Mouse (Mus musculus) myocyte (in vitro differentiated cells): Measurements from ENCODE around the gene Fah. TPM values are rescaled to one million over a fixed set of nuclear protein-coding genes. Genes with fewer than 3 reads are reported as not detected.

Experiments used
- H3K27me3 ChIP-seq: one replicate; pipeline ENCODE4 v1.6.1; 2011; ENCODE audit not compliant: control insufficient read depth, insufficient read depth, insufficient read length
- H3K36me3 ChIP-seq: one replicate; pipeline ENCODE4 v1.6.1; 2011; ENCODE audit not compliant: control insufficient read depth, insufficient read depth
- H3K4me2 ChIP-seq: one replicate; pipeline ENCODE4 v1.6.1; 2011; ENCODE audit warnings: low read depth, control low read depth
- H3K4me3 ChIP-seq: one replicate; pipeline ENCODE4 v1.5.1; 2011; ENCODE audit warnings: mild to moderate bottlenecking, control low read depth, moderate library complexity
- H3K79me2 ChIP-seq: one replicate; pipeline ENCODE4 v1.6.1; 2011; ENCODE audit not compliant: control insufficient read depth, insufficient read depth
- H3ac ChIP-seq: one replicate; pipeline ENCODE4 v1.6.1; 2011; ENCODE audit not compliant: control insufficient read depth, insufficient read length
- CEBPB ChIP-seq: IDR thresholded peaks from 2 replicates; pipeline ENCODE4 v1.6.1; 2011; ENCODE audit warnings: mild to moderate bottlenecking, moderate library complexity; ENCODE audit not compliant: poor library complexity, insufficient read depth, severe bottlenecking
- E2F4 ChIP-seq: IDR thresholded peaks from one replicate; pipeline ENCODE4 v1.6.1; 2011; ENCODE audit warnings: mild to moderate bottlenecking, control low read depth, moderate library complexity; ENCODE audit not compliant: insufficient read depth
- MAX ChIP-seq: IDR thresholded peaks from one replicate; pipeline ENCODE4 v1.6.1; 2011; ENCODE audit warnings: low read depth, mild to moderate bottlenecking, control low read depth
- MYOD1 ChIP-seq, 3 experiments: IDR thresholded peaks; one replicate each; pipeline ENCODE4 v1.6.1; 2011; ENCODE audit warnings: control low read depth in 2 of 3, low read depth in 2 of 3, mild to moderate bottlenecking in 2 of 3, moderate library complexity in 1 of 3; ENCODE audit not compliant: insufficient read length in 2 of 3, control insufficient read depth in 1 of 3
- MYOG ChIP-seq, 3 experiments: IDR thresholded peaks; one replicate each; pipeline ENCODE4 v1.6.1; 2011; ENCODE audit warnings: control low read depth in 2 of 3, low read depth in 2 of 3, mild to moderate bottlenecking in 2 of 3; ENCODE audit not compliant: insufficient read length in 2 of 3, control insufficient read depth in 1 of 3, insufficient read depth in 1 of 3
- POLR2A ChIP-seq: IDR thresholded peaks from one replicate; pipeline ENCODE4 v1.6.1; 2011; ENCODE audit warnings: low read depth, mild to moderate bottlenecking, control low read depth, moderate library complexity; ENCODE audit not compliant: insufficient read length
- POLR2AphosphoS2 ChIP-seq: IDR thresholded peaks from one replicate; pipeline ENCODE4 v1.6.1; 2011; ENCODE audit warnings: low read depth, control low read depth; ENCODE audit not compliant: insufficient read length
- REST ChIP-seq: IDR thresholded peaks from one replicate; pipeline ENCODE4 v1.6.1; 2011; ENCODE audit warnings: mild to moderate bottlenecking, control low read depth, moderate library complexity; ENCODE audit not compliant: insufficient read depth, insufficient read length
- SRF ChIP-seq: IDR thresholded peaks from one replicate; pipeline ENCODE4 v1.6.1; 2011; ENCODE audit warnings: low read depth; ENCODE audit not compliant: control insufficient read depth, insufficient read length
- TCF12 ChIP-seq: IDR thresholded peaks from one replicate; pipeline ENCODE4 v1.6.1; 2011; ENCODE audit warnings: mild to moderate bottlenecking, control low read depth; ENCODE audit not compliant: poor library complexity, insufficient read depth, severe bottlenecking
- TCF3 ChIP-seq: IDR thresholded peaks from one replicate; pipeline ENCODE4 v1.6.1; 2011; ENCODE audit warnings: low read depth, control low read depth; ENCODE audit not compliant: insufficient read length
- USF1 ChIP-seq: IDR thresholded peaks from one replicate; pipeline ENCODE4 v1.6.1; 2011; ENCODE audit warnings: low read depth, mild to moderate bottlenecking, control low read depth, moderate library complexity
- polyA plus RNA-seq: library from polyadenylated mRNA; unstranded; fragments of >200 nt; fragmentation: generic; extraction: Trizol; gene quantifications from one replicate; pipeline ENCODE4 v1.2.1, GENCODE M21; 2012; ENCODE audit warnings: missing spikeins

Gene Fah
- polyA plus RNA-seq, 1 experiment, result 39.8 TPM

- no peaks in the 10 kb centered on the region for H3K27me3 ChIP-seq
- no peaks in the 10 kb centered on the region for H3K79me2 ChIP-seq
- H3K36me3 ChIP-seq, result peaks cover 3% of the 10 kb centered on the region
- H3K4me2 ChIP-seq, result no peak overlapping the region
- TF ChIP-seq MYOD1 (IDR thresholded peaks at IDR 0.05; ENCODE audit: control insufficient read depth in 1 of 3, insufficient read length in 2 of 3, low read depth in 2 of 3), result no peak
- H3ac ChIP-seq, result no peak overlapping the region
- no peak overlapping the region for H3K4me3 ChIP-seq
Measured at GRCm38 (mm10) chr7:84596633-84597032, 9.9 kb downstream of the Fah start.

GRCm38 (mm10) chr7:84596002-84596401 is 10.5 kb downstream of the Fah start:
- Histone ChIP-seq H3ac (no peak overlapping the region), H3K4me3 (no peak overlapping the region), H3K36me3 (peaks cover 3% of the 10 kb centered on the region), H3K4me2 (no peak overlapping the region), H3K79me2 (no peaks in the 10 kb centered on the region), H3K27me3 (no peaks in the 10 kb centered on the region)
- no peak for TF ChIP-seq POLR2AphosphoS2
- no peak for TF ChIP-seq POLR2A
- no peak for TF ChIP-seq TCF12
- TF ChIP-seq MAX, result no peak
- TF ChIP-seq SRF, result no peak
- no peak for TF ChIP-seq E2F4
- TF ChIP-seq MYOG (IDR thresholded peaks at IDR 0.05; ENCODE audit: control insufficient read depth in 1 of 3, insufficient read depth in 1 of 3, insufficient read length in 2 of 3, low read depth in 2 of 3), result no peak

- H3K4me3 ChIP-seq, result no peak overlapping the region
- H3K27me3 ChIP-seq, result no peaks in the 10 kb centered on the region
- H3K79me2 ChIP-seq, result no peaks in the 10 kb centered on the region
- H3ac ChIP-seq, result no peak overlapping the region
- no peak overlapping the region for H3K4me2 ChIP-seq
- H3K36me3 ChIP-seq, result peaks cover 3% of the 10 kb centered on the region
- TF ChIP-seq REST, result no peak
- no peak for TF ChIP-seq TCF12
- TF ChIP-seq USF1, result no peak
- no peak for TF ChIP-seq SRF
- TF ChIP-seq MYOG (IDR thresholded peaks at IDR 0.05; ENCODE audit: control insufficient read depth in 1 of 3, insufficient read depth in 1 of 3, insufficient read length in 2 of 3, low read depth in 2 of 3), result no peak
- no peak for TF ChIP-seq MAX
- no peak for TF ChIP-seq POLR2A
Measured at GRCm38 (mm10) chr7:84594917-84595303, 11.6 kb downstream of the Fah start.

- Histone ChIP-seq H3K36me3 (peaks cover 3% of the 10 kb centered on the region), H3K4me2 (no peak overlapping the region), H3K4me3 (no peak overlapping the region), H3K27me3 (no peaks in the 10 kb centered on the region), H3K79me2 (no peaks in the 10 kb centered on the region), H3ac (no peak overlapping the region)
- no peak for TF ChIP-seq POLR2A
Measured at GRCm38 (mm10) chr7:84594087-84594916, 12.2 kb downstream of the Fah start.

- peaks cover 3% of the 10 kb centered on the region for H3K36me3 ChIP-seq
- H3ac ChIP-seq, result no peak overlapping the region
- H3K4me3 ChIP-seq, result no peak overlapping the region
- no peaks in the 10 kb centered on the region for H3K27me3 ChIP-seq
- no peaks in the 10 kb centered on the region for H3K79me2 ChIP-seq
- TF ChIP-seq USF1 (no peak), TCF3 (no peak)
- no peak overlapping the region for H3K4me2 ChIP-seq
Measured at GRCm38 (mm10) chr7:84591347-84591746, 15.2 kb downstream of the Fah start.

GRCm38 (mm10) chr7:84590622-84591021 is 15.9 kb downstream of the Fah start:
- H3K4me2 ChIP-seq, result no peak overlapping the region
- peaks cover 3% of the 10 kb centered on the region for H3K36me3 ChIP-seq
- H3K27me3 ChIP-seq, result no peaks in the 10 kb centered on the region
- no peaks in the 10 kb centered on the region for H3K79me2 ChIP-seq
- H3K4me3 ChIP-seq, result no peak overlapping the region
- TF ChIP-seq SRF, result no peak
- no peak for TF ChIP-seq POLR2A
- no peak for TF ChIP-seq CEBPB
- no peak for TF ChIP-seq TCF12
- no peak for TF ChIP-seq E2F4
- TF ChIP-seq POLR2AphosphoS2, result no peak
- TF ChIP-seq MAX, result no peak
- no peak for TF ChIP-seq USF1
- TF ChIP-seq REST, result no peak
- TF ChIP-seq MYOD1 (IDR thresholded peaks at IDR 0.05; ENCODE audit: control insufficient read depth in 1 of 3, insufficient read length in 2 of 3, low read depth in 2 of 3), result no peak
- no peak for TF ChIP-seq TCF3
- H3ac ChIP-seq, result no peak overlapping the region
